Mouse (Mus musculus) forebrain, embryonic 11.5 days (tissue): ENCODE data around the gene Tmtc2. TPM values are rescaled to one million over a fixed set of nuclear protein-coding genes. Genes with fewer than 3 reads are reported as not detected.
A peak's percentile ranks its signal among the peaks of the same experiment; 100 is the strongest.

ENCODE experiments used
- ATAC-seq: fragments of 200-750 bp; cut with Nextera tagmentation; replicated peaks from 2 replicates; pipeline ENCODE4 v1.8.0; 2017; ENCODE audit warnings: moderate TSS enrichment; ENCODE audit not compliant: low FRiP score
- DNase-seq: peaks from one replicate; pipeline ENCODE4 v3.0.0-alpha.2; 2017; ENCODE audit warnings: low spot score
- H3K27ac ChIP-seq: fragments of 300-500 bp; sonication (generic); 2 replicates; pipeline ENCODE4 v1.5.1; 2014; ENCODE audit warnings: low read depth, low read length
- H3K27me3 ChIP-seq: fragments of 300-500 bp; sonication (generic); 2 replicates; pipeline ENCODE4 v1.6.1; 2014; ENCODE audit warnings: mild to moderate bottlenecking, low read length, mixed read lengths; ENCODE audit not compliant: control insufficient read depth, insufficient read depth
- H3K36me3 ChIP-seq: fragments of 300-500 bp; sonication (generic); 2 replicates; pipeline ENCODE4 v1.6.1; 2014; ENCODE audit warnings: mild to moderate bottlenecking, low read length, moderate library complexity, mixed read lengths; ENCODE audit not compliant: control insufficient read depth, insufficient read depth
- H3K4me1 ChIP-seq: fragments of 300-500 bp; sonication (generic); replicated peaks from 2 replicates; pipeline ENCODE4 v1.6.1; 2014; ENCODE audit warnings: low read length, mixed read lengths; ENCODE audit not compliant: control insufficient read depth, insufficient read depth
- H3K4me2 ChIP-seq: fragments of 300-500 bp; sonication (generic); 2 replicates; pipeline ENCODE4 v1.6.1; 2014; ENCODE audit warnings: low read depth, mild to moderate bottlenecking, low read length, moderate library complexity, mixed read lengths; ENCODE audit not compliant: severe bottlenecking
- H3K4me3 ChIP-seq: fragments of 300-500 bp; sonication (generic); 2 replicates; pipeline ENCODE4 v1.5.1; 2014; ENCODE audit warnings: low read depth, low read length
- H3K9ac ChIP-seq: fragments of 300-500 bp; sonication (generic); 2 replicates; pipeline ENCODE4 v1.6.1; 2014; ENCODE audit warnings: low read length
- H3K9me3 ChIP-seq: fragments of 300-500 bp; sonication (generic); 2 replicates; pipeline ENCODE4 v1.6.1; 2016; ENCODE audit warnings: low read length, mixed read lengths; ENCODE audit not compliant: control insufficient read depth
- WGBS: fragments of 180-500 bp; shearing (Covaris S2); extraction: QIAGEN DNeasy Blood & Tissue Kit; methylation state at CpG from one replicate; pipeline ENCODE4 v1.1.7; 2014; 5-methylcytosine and 5-hydroxymethylcytosine counted together
- polyA plus RNA-seq: library from polyadenylated mRNA; unstranded; fragments of >200 nt; fragmentation: Nextera tagmentation; extraction: Ambion mirVana; gene quantifications from 2 replicates; pipeline ENCODE4 v1.2.1, GENCODE M21; 2014

The Tmtc2 gene
- polyA plus RNA-seq, 1 experiment from 2014 or later: 4.0 TPM

- no peak overlapping the region for H3K9ac ChIP-seq
- 89% methylated on average over 4 of the region's 4 CpGs for WGBS
- no peaks in the 10 kb centered on the region for H3K4me1 ChIP-seq
- H3K27ac ChIP-seq: no peak overlapping the region
- H3K4me2 ChIP-seq: no peak overlapping the region
- DNase-seq (no peak), ATAC-seq (no peak)
- H3K4me3 ChIP-seq: no peak overlapping the region
- no peaks in the 10 kb centered on the region for H3K36me3 ChIP-seq
- H3K9me3 ChIP-seq: no peaks in the 10 kb centered on the region
- H3K27me3 ChIP-seq: no peaks in the 10 kb centered on the region
Measured at GRCm38 (mm10) chr10:105536910-105537309, 37.3 kb downstream of the Tmtc2 start.

GRCm38 (mm10) chr10:105535848-105536247, 38.4 kb downstream of the Tmtc2 start:
- no peaks in the 10 kb centered on the region for H3K9me3 ChIP-seq
- no peaks in the 10 kb centered on the region for H3K4me1 ChIP-seq
- no peak overlapping the region for H3K4me2 ChIP-seq
- H3K4me3 ChIP-seq: no peak overlapping the region
- H3K27me3 ChIP-seq: no peaks in the 10 kb centered on the region
- H3K36me3 ChIP-seq: no peaks in the 10 kb centered on the region
- no peak for ATAC-seq
- no peak overlapping the region for H3K9ac ChIP-seq
- H3K27ac ChIP-seq: no peak overlapping the region
- DNase-seq: no peak

- 75% methylated on average over 7 of the region's 7 CpGs for WGBS
Measured at GRCm38 (mm10) chr10:105532747-105533146, 41.5 kb downstream of the Tmtc2 start.

GRCm38 (mm10) chr10:105532019-105532525, 42.2 kb downstream of the Tmtc2 start:
- ATAC-seq (0 out of 2 replicates have a peak, but pooled peaks have one; percentile 19), DNase-seq (no peak)
- Histone ChIP-seq H3K27ac (no peak overlapping the region), H3K4me3 (no peak overlapping the region), H3K9ac (no peak overlapping the region), H3K27me3 (no peaks in the 10 kb centered on the region), H3K4me2 (no peak overlapping the region), H3K9me3 (no peaks in the 10 kb centered on the region), H3K4me1 (no peaks in the 10 kb centered on the region), H3K36me3 (no peaks in the 10 kb centered on the region)
- 60% methylated on average over 5 of the region's 5 CpGs for WGBS

More at GRCm38 (mm10) chr10:105532747-105533146, 41.5 kb downstream of the Tmtc2 start:
- H3K4me1 ChIP-seq: no peaks in the 10 kb centered on the region
- no peak overlapping the region for H3K27ac ChIP-seq
- ATAC-seq (no peak), DNase-seq (no peak)
- H3K36me3 ChIP-seq: no peaks in the 10 kb centered on the region
- H3K4me3 ChIP-seq: no peak overlapping the region
- no peaks in the 10 kb centered on the region for H3K9me3 ChIP-seq
- H3K4me2 ChIP-seq: no peak overlapping the region
- no peaks in the 10 kb centered on the region for H3K27me3 ChIP-seq
- no peak overlapping the region for H3K9ac ChIP-seq

GRCm38 (mm10) chr10:105531080-105531894, 43.0 kb downstream of the Tmtc2 start:
- no peak overlapping the region for H3K27ac ChIP-seq
- DNase-seq (no peak), ATAC-seq (0 out of 2 replicates have a peak, but pooled peaks have one; percentile 22)
- H3K36me3 ChIP-seq: no peaks in the 10 kb centered on the region
- H3K4me3 ChIP-seq: no peak overlapping the region
- no peaks in the 10 kb centered on the region for H3K9me3 ChIP-seq
- no peak overlapping the region for H3K9ac ChIP-seq
- H3K4me2 ChIP-seq: no peak overlapping the region
- no peaks in the 10 kb centered on the region for H3K4me1 ChIP-seq
- H3K27me3 ChIP-seq: no peaks in the 10 kb centered on the region
- 59% methylated on average over 9 of the region's 9 CpGs for WGBS

GRCm38 (mm10) chr10:105523405-105524088, 50.7 kb downstream of the Tmtc2 start:
- Histone ChIP-seq H3K9ac (no peak overlapping the region), H3K4me1 (no peaks in the 10 kb centered on the region), H3K36me3 (no peaks in the 10 kb centered on the region), H3K27me3 (no peaks in the 10 kb centered on the region), H3K27ac (no peak overlapping the region), H3K4me3 (no peak overlapping the region), H3K9me3 (no peaks in the 10 kb centered on the region), H3K4me2 (no peak overlapping the region)
- no peak for ATAC-seq
- no peak for DNase-seq
- 75% methylated on average over 8 of the region's 8 CpGs for WGBS

- no peaks in the 10 kb centered on the region for H3K27me3 ChIP-seq
- H3K36me3 ChIP-seq: no peaks in the 10 kb centered on the region
- H3K4me2 ChIP-seq: no peak overlapping the region
- DNase-seq (no peak), ATAC-seq (no peak)
- WGBS: 91% methylated on average over 7 of the region's 7 CpGs
- H3K9ac ChIP-seq: no peak overlapping the region
- no peaks in the 10 kb centered on the region for H3K9me3 ChIP-seq
- H3K27ac ChIP-seq: no peak overlapping the region
- H3K4me1 ChIP-seq: no peaks in the 10 kb centered on the region
- H3K4me3 ChIP-seq: no peak overlapping the region
Measured at GRCm38 (mm10) chr10:105522431-105522830, 51.8 kb downstream of the Tmtc2 start.

GRCm38 (mm10) chr10:105519154-105519806, 55.0 kb downstream of the Tmtc2 start:
- 76% methylated on average over 6 of the region's 6 CpGs for WGBS
- ATAC-seq: no peak

More at GRCm38 (mm10) chr10:105519154-105519806, 55.0 kb downstream of the Tmtc2 start:
- H3K9ac ChIP-seq: no peak overlapping the region
- H3K9me3 ChIP-seq: no peaks in the 10 kb centered on the region
- H3K4me1 ChIP-seq: no peaks in the 10 kb centered on the region
- no peaks in the 10 kb centered on the region for H3K27me3 ChIP-seq
- H3K27ac ChIP-seq: no peak overlapping the region
- no peak for DNase-seq
- H3K4me3 ChIP-seq: no peak overlapping the region
- H3K36me3 ChIP-seq: no peaks in the 10 kb centered on the region
- H3K4me2 ChIP-seq: no peak overlapping the region
